In the genomic region with DNA sequence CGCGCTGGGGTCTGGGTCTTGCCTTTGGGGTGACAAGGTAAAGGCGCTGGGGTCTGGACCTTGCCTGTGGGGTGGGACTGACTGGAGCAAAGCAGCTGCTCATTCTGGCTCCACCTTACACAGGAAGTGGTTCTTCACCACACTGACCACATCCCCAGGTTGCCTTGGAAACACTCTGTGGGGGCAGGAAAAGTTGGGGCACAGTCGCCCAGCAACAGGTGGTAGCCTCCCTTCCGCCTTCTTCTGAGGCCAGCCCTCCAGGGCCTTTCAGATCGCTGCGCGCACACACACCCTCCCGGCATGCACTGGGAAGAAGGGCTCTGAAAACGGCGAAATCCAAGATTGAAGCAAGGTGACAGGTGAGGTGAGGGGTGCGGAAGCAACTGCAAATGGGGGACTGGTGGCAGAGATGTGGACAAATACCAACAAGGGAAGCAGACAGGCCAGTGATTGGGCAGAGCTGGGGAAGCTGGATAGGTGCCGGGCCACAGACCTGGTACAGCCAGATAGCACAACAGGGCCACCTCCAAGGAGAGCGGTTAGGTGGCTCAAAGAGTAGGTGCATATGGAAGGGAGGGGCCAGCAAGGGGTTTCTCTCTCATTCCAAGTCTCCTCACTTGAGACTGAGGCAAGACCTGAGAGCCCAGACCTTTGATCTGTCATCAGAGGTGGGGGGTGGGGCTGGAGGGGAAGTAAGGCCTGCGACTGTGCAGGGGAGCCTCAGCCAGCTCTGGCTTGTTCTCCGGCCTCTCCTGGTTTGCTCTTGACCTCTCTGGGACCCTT, we compare ENCODE assay signal across 8 mouse cellular contexts. TPM values are rescaled to one million over a fixed set of nuclear protein-coding genes. Genes with fewer than 3 reads are reported as not detected.
A peak's percentile ranks its signal among the peaks of the same experiment; 100 is the strongest.
DNase-seq lines count a peak whose midpoint lies in the region; ATAC-seq and TF ChIP-seq lines count a peak whose summit lies in the region.

A gene (plus strand): TSS at position 246 of the 783 bp plus-strand sequence.

- DNase-seq in ovary, adult 18-20 months (ENCODE audit: low spot score), result peak; percentile 54
- no peak for DNase-seq in ovary, postnatal 10 days (ENCODE audit: low spot score)
- DNase-seq in c-Kit-positive CD71-positive TER-119-positive erythroid progenitor cells, embryonic 14.5 days (ENCODE audit: low spot score), result peak; percentile 78
- DNase-seq in heart, postnatal 4 days, result peak; percentile 41
- peak; percentile 78 for DNase-seq in liver, embryonic 11.5 days (ENCODE audit: low spot score)
- no peak for DNase-seq in layer of hippocampus, postnatal 25 days (ENCODE audit: extremely low spot score in 1 of 2, low spot score in 1 of 2)
- no peak for DNase-seq in cerebellum, adult 8-10 months

- H3K4me3 ChIP-seq in liver, embryonic 11.5 days (ENCODE audit: low read depth, low read length), result peak within 1 kb of the TSS; percentile 46
- H3K4me3 ChIP-seq in olfactory bulb, adult 2 months (ENCODE audit: insufficient read depth, low read depth, low read length), result peak within 1 kb of the TSS; percentile 34

- no peak for TF ChIP-seq CTCF in olfactory bulb, adult 2 months (IDR thresholded peaks at IDR 0.05; ENCODE audit: insufficient read depth, low read depth, low read length)

- TF ChIP-seq POLR2A in olfactory bulb, adult 2 months (IDR thresholded peaks at IDR 0.05; ENCODE audit: insufficient read depth, low read depth, low read length), result no peak

- peak; percentile 85 for ATAC-seq in liver, embryonic 11.5 days (replicated peaks; ENCODE audit: low FRiP score)

- H3K9ac ChIP-seq in liver, embryonic 11.5 days (ENCODE audit: low read depth, low read length), result peak within 1 kb of the TSS; percentile 70

- peaks cover 40% of the 10 kb centered on the region for H3K4me1 ChIP-seq in liver, embryonic 11.5 days (replicated peaks; ENCODE audit: control insufficient read depth, insufficient read depth, low read length)
- H3K4me1 ChIP-seq in olfactory bulb, adult 2 months (ENCODE audit: control insufficient read depth, insufficient read depth, low read length), result 0 out of 2 replicates have a peak, but pooled peaks cover 5% of the 10 kb centered on the region

- peaks cover 3% of the 10 kb centered on the region; the same call in 1 of the 2 replicates for H3K36me3 ChIP-seq in liver, embryonic 11.5 days (ENCODE audit: control insufficient read depth, insufficient read depth, low read length)

- WGBS in liver, embryonic 11.5 days, result 29% methylated on average over 16 of the region's 16 CpGs
- WGBS in olfactory bulb, adult 2 months, result 78% methylated on average over 16 of the region's 16 CpGs

- H3K27ac ChIP-seq in liver, embryonic 11.5 days (ENCODE audit: low read depth, low read length), result peak within 1 kb of the TSS; percentile 95
- no peak within 1 kb of the TSS; the same call in 1 of the 2 replicates for H3K27ac ChIP-seq in olfactory bulb, adult 2 months (ENCODE audit: insufficient read depth, low read depth, low read length)

- H3K27me3 ChIP-seq in liver, embryonic 11.5 days (replicated peaks; ENCODE audit: control insufficient read depth, insufficient read depth, low read length), result no peaks in the 10 kb centered on the region

- H3K4me2 ChIP-seq in liver, embryonic 11.5 days, result peak within 1 kb of the TSS; percentile 67

- no peaks in the 10 kb centered on the region for H3K9me3 ChIP-seq in liver, embryonic 11.5 days (ENCODE audit: control insufficient read depth, low read length)

RNA-seq across cellular contexts. Expression of the gene that starts here (rescaled TPM):
- under 1 TPM; 0.71 to 0.74 TPM for total RNA-seq in heart, postnatal 4 days (2021)
- 12.3 and 13.7 TPM in 2 replicates for polyA plus RNA-seq in liver, embryonic 11.5 days (2014; fragmentation: Nextera tagmentation; extraction: Ambion mirVana)
- polyA plus RNA-seq in olfactory bulb, adult 2 months (2012; ENCODE audit: insufficient read depth, insufficient read length, low replicate concordance, missing spikeins), result not detected in 2 replicates
- total RNA-seq in layer of hippocampus, postnatal 25 days (2021), result 1 to 10 TPM; 1.2 to 1.5 TPM

Comparison
In these comparisons a context has a peak if more than half of its experiments do, and no peak if none do; other contexts are left out.
1. RNA of the gene that starts here (polyA plus RNA-seq): 12.3 to 13.7 TPM in liver, embryonic 11.5 days; not detected in olfactory bulb, adult 2 months; every median in the first group is over 10 times any median in the second.
2. DNase-seq: peak in ovary, adult 18-20 months (single experiment), c-Kit-positive CD71-positive TER-119-positive erythroid progenitor cells, embryonic 14.5 days (single experiment) and liver, embryonic 11.5 days (single experiment); none in ovary, postnatal 10 days (single experiment), layer of hippocampus, postnatal 25 days (0 of 2) and cerebellum, adult 8-10 months (single experiment).
3. Peak in DNase-seq in heart, postnatal 4 days; RNA of the gene not detected or under 1 TPM.